Mouse (Mus musculus) embryonic facial prominence, embryonic 14.5 days (tissue): ENCODE results near the gene Flrt1. TPM values are rescaled to one million over a fixed set of nuclear protein-coding genes. Genes with fewer than 3 reads are reported as not detected.

ENCODE experiments used
- ATAC-seq: fragments of 200-750 bp; cut with Nextera tagmentation; 2 replicates; pipeline ENCODE4 v1.8.0; 2017; ENCODE audit warnings: low read depth, moderate number of reproducible peaks, moderate TSS enrichment
- DNase-seq: peaks from one replicate; pipeline ENCODE4 v3.0.0-alpha.2; 2015; ENCODE audit warnings: low spot score
- H3K27ac ChIP-seq: fragments of 300-500 bp; sonication (generic); replicated peaks from 2 replicates; pipeline ENCODE4 v1.5.1; 2014; ENCODE audit warnings: low read depth, mild to moderate bottlenecking, low read length, moderate library complexity
- H3K27me3 ChIP-seq: fragments of 300-500 bp; sonication (generic); replicated peaks from 2 replicates; pipeline ENCODE4 v1.6.1; 2014; ENCODE audit warnings: low read length; ENCODE audit not compliant: control insufficient read depth, insufficient read depth
- H3K36me3 ChIP-seq: fragments of 300-500 bp; sonication (generic); 2 replicates; pipeline ENCODE4 v1.6.1; 2014; ENCODE audit warnings: low read length, mixed read lengths; ENCODE audit not compliant: control insufficient read depth, insufficient read depth
- H3K4me1 ChIP-seq: fragments of 300-500 bp; sonication (generic); 2 replicates; pipeline ENCODE4 v1.6.1; 2014; ENCODE audit warnings: antibody characterized with exemption, low read length; ENCODE audit not compliant: control insufficient read depth, insufficient read depth
- H3K4me2 ChIP-seq: fragments of 300-500 bp; sonication (generic); 2 replicates; pipeline ENCODE4 v1.6.1; 2014; ENCODE audit warnings: low read depth, mild to moderate bottlenecking, low read length, moderate library complexity, mixed read lengths
- H3K4me3 ChIP-seq: fragments of 300-500 bp; sonication (generic); 2 replicates; pipeline ENCODE4 v1.5.1; 2014; ENCODE audit warnings: low read depth, mild to moderate bottlenecking, low read length
- H3K9ac ChIP-seq: fragments of 300-500 bp; sonication (generic); 2 replicates; pipeline ENCODE4 v1.6.1; 2014; ENCODE audit warnings: low read depth, mild to moderate bottlenecking, low read length, moderate library complexity, mixed read lengths
- H3K9me3 ChIP-seq: fragments of 300-500 bp; sonication (generic); 2 replicates; pipeline ENCODE4 v1.6.1; 2016; ENCODE audit warnings: low read length; ENCODE audit not compliant: control insufficient read depth
- WGBS: fragments of 180-500 bp; shearing (Covaris S2); extraction: QIAGEN DNeasy Blood & Tissue Kit; methylation state at CpG from one replicate; pipeline ENCODE4 v1.1.7; 2014; 5-methylcytosine and 5-hydroxymethylcytosine counted together
- polyA plus RNA-seq: library from polyadenylated mRNA; unstranded; fragments of >200 nt; fragmentation: Nextera tagmentation; extraction: Ambion mirVana; gene quantifications from 2 replicates; pipeline ENCODE4 v1.2.1, GENCODE M21; 2014

The Flrt1 gene
- polyA plus RNA-seq, 1 experiment from 2014 or later = 10.4 TPM

DNA sequence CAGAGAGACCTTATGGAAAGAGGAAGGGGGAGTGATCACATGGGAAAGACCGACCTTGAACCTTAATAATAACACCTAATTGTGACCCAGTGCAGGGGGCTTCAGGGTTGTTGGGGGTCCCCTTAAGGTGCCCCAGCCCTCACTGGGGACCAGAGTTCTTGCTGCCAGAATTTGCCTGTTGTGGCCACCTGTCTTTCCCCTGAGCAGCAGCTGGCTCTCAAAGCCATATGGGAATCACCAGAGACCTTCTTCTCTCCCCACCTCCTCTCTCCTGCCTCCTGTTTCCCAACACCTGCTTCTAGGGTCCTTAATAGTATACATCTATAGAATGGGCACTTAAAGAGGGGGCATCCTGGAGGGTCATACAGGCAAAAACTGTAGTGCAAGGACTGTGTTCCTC lies 20.7 kb upstream of the Flrt1 start:
- Histone ChIP-seq H3K36me3 (no peaks in the 10 kb centered on the region), H3K27me3 (no peaks in the 10 kb centered on the region), H3K4me3 (no peak overlapping the region), H3K9ac (no peak overlapping the region), H3K4me2 (no peak overlapping the region), H3K27ac (no peak overlapping the region), H3K9me3 (no peaks in the 10 kb centered on the region), H3K4me1 (peaks cover 20% of the 10 kb centered on the region; the same call in 1 of the 2 replicates)
- ATAC-seq (no peak), DNase-seq (no peak)
- WGBS = 44% methylated on average over 1 of the region's 1 CpGs

DNA sequence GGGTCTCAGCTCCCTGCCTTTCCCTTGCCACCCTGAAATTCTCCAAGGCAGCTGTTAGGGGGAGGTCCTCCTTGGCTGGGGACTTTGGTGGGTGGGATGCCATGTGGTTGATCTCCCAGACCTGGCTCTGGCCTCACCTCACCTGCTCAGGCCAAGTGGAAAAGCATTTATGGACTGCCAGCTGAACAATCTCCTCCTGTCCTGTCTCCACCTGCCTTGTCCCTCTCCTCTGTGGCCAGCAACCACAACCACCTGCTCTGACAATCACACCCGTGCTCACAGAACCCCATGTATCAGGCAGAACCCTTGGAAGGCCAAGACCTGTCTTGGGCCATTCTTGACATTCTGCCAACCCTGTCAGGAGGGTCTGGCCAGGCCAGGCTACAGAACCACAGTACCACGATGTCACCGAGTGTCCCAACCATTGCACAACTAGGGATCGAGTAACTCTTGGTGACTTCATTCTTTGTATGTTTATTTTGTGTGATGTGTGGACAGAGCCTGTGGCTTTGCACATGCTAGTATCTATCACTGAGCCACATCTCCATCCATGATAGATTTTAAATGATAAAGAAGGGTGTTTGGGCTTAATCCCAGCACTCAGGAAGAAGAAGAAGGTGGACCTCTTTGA lies 20.1 kb upstream of the Flrt1 start:
- Histone ChIP-seq H3K4me3 (no peak overlapping the region), H3K27me3 (no peaks in the 10 kb centered on the region), H3K4me1 (peaks cover 20% of the 10 kb centered on the region; the same call in 1 of the 2 replicates), H3K4me2 (no peak overlapping the region), H3K9me3 (no peaks in the 10 kb centered on the region), H3K9ac (no peak overlapping the region), H3K36me3 (no peaks in the 10 kb centered on the region), H3K27ac (no peak overlapping the region)
- ATAC-seq (no peak), DNase-seq (no peak)
- WGBS = 72% methylated on average over 4 of the region's 4 CpGs

DNA sequence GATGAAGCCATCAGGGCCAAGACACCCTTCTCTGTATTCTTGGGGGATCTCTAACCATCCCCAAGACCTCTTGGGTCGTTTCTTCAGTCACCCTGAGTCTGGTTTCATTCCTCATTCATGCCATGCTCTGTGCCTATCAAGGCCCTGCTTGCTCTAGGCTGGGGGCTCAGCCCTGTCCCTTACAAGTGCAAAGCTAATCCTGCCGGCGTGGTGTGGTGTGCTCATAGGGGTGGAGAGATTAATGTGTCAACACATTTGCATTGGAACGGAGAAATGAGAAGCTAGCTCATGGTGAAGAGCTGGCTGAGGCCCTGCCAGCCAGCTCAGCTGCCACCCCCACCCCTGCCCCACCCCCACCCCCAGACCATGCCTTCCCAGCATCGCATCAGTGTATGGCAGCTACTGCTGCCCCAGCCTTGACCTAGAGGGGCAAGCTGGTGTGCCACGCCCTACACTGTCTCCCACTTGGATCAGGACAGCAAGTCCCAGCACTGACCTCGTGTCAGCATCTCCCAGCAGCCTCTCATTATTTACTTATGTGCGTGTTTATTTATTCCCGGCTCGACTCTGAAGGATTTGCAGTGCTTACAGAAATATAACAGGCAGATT lies 17.3 kb upstream of the Flrt1 start:
- no peaks in the 10 kb centered on the region for H3K9me3 ChIP-seq
- H3K36me3 ChIP-seq = no peaks in the 10 kb centered on the region
- ATAC-seq = peak; percentile 22; the same call in 1 of the 2 replicates
- H3K27me3 ChIP-seq = no peaks in the 10 kb centered on the region
- no peak overlapping the region for H3K4me3 ChIP-seq
- H3K9ac ChIP-seq = 0 out of 2 replicates have a peak overlapping the region, but pooled peaks have one; percentile 16
- no peak overlapping the region for H3K4me2 ChIP-seq
- DNase-seq = no peak
- H3K4me1 ChIP-seq = 0 out of 2 replicates have a peak, but pooled peaks cover 4% of the 10 kb centered on the region
- WGBS = 38% methylated on average over 10 of the region's 10 CpGs
- H3K27ac ChIP-seq = no peak overlapping the region

DNA sequence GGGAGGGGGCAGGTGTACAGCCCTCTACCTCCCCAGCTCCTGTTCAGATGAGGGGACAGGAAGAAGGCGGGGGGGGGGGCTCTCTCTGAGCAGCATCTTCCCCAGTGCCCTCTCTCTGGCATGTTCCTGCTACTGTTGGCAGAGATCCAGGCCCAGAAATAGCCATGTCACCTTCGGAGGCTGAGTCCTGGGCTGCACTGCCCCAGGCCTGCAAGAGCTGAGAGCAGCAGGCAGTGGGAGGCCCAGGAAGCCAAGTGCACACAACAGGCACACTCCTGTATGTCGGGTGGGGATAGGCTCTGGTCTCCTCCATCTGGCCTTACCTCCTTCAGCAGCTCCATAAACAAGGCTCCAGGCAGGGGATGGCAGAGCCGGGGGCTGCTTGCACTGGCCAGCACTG lies 16.7 kb upstream of the Flrt1 start:
- ATAC-seq (peak; percentile 13; the same call in 1 of the 2 replicates), DNase-seq (no peak)
- Histone ChIP-seq H3K9ac (no peak overlapping the region), H3K27me3 (no peaks in the 10 kb centered on the region), H3K9me3 (no peaks in the 10 kb centered on the region), H3K27ac (no peak overlapping the region), H3K4me3 (no peak overlapping the region), H3K4me2 (no peak overlapping the region), H3K4me1 (0 out of 2 replicates have a peak, but pooled peaks cover 4% of the 10 kb centered on the region), H3K36me3 (no peaks in the 10 kb centered on the region)
- WGBS = 51% methylated on average over 3 of the region's 4 CpGs

DNA sequence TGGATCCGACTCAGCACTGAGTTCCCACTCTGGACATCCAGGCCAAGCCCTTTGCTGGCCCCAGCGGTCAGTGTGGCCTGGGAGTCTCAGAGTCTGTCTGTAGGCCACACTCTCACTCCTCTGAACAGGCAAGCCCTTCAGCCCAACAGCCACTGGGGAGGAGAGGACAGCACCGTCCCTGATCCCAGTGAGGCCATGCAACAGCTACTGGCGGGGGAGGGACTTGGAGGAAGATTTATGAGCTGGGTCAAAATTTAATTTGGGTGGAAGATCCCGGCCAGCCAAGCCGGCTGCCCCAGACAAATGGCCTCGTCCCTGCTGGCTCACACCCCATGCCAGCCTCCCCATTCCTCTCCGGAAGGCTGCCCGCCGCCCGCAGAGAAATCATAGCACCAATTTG lies 15.7 kb upstream of the Flrt1 start:
- DNase-seq = no peak
- Histone ChIP-seq H3K4me1 (0 out of 2 replicates have a peak, but pooled peaks cover 4% of the 10 kb centered on the region), H3K36me3 (no peaks in the 10 kb centered on the region), H3K9ac (no peak overlapping the region), H3K4me2 (no peak overlapping the region), H3K27ac (no peak overlapping the region), H3K4me3 (no peak overlapping the region), H3K9me3 (no peaks in the 10 kb centered on the region), H3K27me3 (no peaks in the 10 kb centered on the region)
- ATAC-seq = no peak
- 70% methylated on average over 11 of the region's 11 CpGs for WGBS

DNA sequence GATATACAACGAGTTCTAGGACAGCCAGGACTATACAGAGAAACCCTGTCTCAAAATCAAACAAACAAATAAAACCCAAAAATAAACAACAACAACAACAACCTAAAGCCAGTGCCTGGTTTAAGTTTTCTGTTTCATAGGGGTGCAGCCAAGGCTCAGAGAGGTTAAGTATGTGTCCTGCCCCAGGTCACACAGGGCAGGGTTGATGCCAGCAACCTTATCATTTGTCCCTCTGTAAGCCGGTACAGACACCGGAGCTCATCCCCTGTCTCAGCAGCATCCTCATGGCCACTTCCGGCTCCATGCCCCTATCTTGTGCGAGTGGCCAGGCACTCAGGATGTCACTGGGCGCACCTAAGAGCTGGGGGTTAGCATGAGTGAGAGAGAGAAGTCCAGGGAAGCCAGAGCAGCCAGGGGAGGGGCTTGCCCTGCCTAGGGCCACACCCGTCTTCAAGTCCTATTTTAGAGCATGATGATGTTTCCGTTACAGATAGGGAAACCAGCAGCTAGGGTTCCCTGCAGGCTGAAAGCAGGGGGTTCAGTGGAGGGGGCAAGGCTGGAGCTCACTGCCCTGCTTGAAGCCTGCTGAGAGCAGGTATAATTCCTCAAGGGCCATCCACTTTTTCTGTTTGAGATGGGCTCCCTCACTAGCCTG lies 12.3 kb upstream of the Flrt1 start:
- 70% methylated on average over 8 of the region's 8 CpGs for WGBS
- Histone ChIP-seq H3K4me2 (no peak overlapping the region), H3K27ac (no peak overlapping the region), H3K27me3 (no peaks in the 10 kb centered on the region), H3K4me1 (peaks cover 13% of the 10 kb centered on the region; the same call in 1 of the 2 replicates), H3K9ac (no peak overlapping the region), H3K9me3 (no peaks in the 10 kb centered on the region), H3K4me3 (no peak overlapping the region), H3K36me3 (no peaks in the 10 kb centered on the region)
- no peak for DNase-seq
- ATAC-seq = no peak

DNA sequence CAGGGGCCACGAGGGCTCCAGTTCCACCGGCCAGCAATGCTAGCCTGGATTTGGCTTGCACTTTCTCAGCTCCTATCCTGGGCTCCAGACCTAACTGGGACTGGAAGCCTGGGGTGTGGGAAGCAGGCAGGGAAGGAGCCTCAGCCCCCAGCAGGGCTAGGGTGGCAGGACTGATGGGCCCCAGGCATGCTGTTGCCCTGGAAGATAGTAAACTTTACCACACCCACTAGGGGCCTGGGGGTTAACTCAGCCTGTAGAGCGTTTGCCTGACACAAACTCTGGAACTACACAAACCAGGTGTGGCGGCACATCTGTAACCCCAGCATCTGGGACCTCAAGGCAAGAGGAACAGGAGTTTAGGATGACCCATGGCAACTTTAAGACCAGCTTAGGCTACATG lies 11.6 kb upstream of the Flrt1 start:
- H3K4me1 ChIP-seq = peaks cover 9% of the 10 kb centered on the region; the same call in 1 of the 2 replicates
- H3K36me3 ChIP-seq = no peaks in the 10 kb centered on the region
- DNase-seq (no peak), ATAC-seq (no peak)
- whole genome bisulfite sequencing = 39% methylated on average over 4 of the region's 4 CpGs
- no peak overlapping the region for H3K27ac ChIP-seq
- H3K9me3 ChIP-seq = no peaks in the 10 kb centered on the region
- no peaks in the 10 kb centered on the region for H3K27me3 ChIP-seq
- H3K4me3 ChIP-seq = no peak overlapping the region
- no peak overlapping the region for H3K4me2 ChIP-seq
- H3K9ac ChIP-seq = no peak overlapping the region

DNA sequence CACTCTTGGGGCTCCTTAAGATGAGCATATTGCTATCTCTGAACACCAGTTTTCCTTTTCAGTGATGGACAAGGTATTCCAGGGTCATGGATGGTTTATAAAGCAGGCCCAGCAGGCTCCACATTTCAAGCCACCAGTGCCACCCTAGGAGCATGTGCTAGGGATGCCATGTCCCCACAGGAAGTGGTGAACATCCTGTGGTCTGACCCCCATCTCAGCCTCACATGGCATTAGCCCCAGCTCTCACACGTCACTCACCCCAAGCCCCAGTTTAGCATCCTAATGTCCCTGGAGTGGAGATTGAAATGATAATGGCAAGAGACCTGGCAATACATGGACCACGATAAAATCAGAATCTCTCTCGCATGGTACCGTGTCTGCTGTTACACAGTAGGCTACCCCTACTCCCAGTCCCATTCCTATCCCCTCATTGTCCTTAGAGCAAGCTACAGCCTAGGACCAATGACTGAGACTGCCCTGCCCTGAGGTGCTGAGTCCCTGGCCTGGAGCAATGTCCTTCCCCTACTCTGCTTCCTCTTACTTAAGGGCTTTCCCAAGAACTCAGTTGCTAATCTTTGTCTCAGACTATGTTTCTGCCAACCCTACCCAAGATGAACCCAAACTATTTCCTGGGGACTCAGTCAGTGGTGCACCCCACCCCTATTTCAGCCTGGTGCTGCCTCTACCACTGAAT lies 10.7 kb upstream of the Flrt1 start:
- Histone ChIP-seq H3K9ac (no peak overlapping the region; the same call in 1 of the 2 replicates), H3K4me2 (no peak overlapping the region), H3K27ac (no peak overlapping the region), H3K4me1 (peaks cover 9% of the 10 kb centered on the region; the same call in 1 of the 2 replicates), H3K9me3 (no peaks in the 10 kb centered on the region), H3K36me3 (no peaks in the 10 kb centered on the region), H3K4me3 (no peak overlapping the region), H3K27me3 (no peaks in the 10 kb centered on the region)
- no peak for ATAC-seq
- no peak for DNase-seq
- WGBS = 82% methylated on average over 4 of the region's 4 CpGs
